Mouse (Mus musculus): ENCODE measurements around the gene Mid1ip1.

GRCm38 (mm10) chrX:10734874-10735273 is 20.1 kb downstream of the Mid1ip1 start:
- TF ChIP-seq CTCF (IDR thresholded peaks at IDR 0.05; ENCODE audit: low read depth) (no peak), EP300 (IDR thresholded peaks at IDR 0.05; ENCODE audit: low read depth) (no peak)

Measured in heart, postnatal 0 days (tissue).